Mouse (Mus musculus) testis, adult 2 months (tissue): ENCODE results near the gene Gabrb1.

Experiments used
- CTCF ChIP-seq: fragments of 200-500 bp; IDR thresholded peaks from 2 replicates; pipeline ENCODE4 v1.5.1; 2012; ENCODE audit warnings: low read depth, mild to moderate bottlenecking, inconsistent platforms, low read length, moderate library complexity; ENCODE audit not compliant: control insufficient read depth, insufficient read depth, insufficient replicate concordance
- POLR2A ChIP-seq: fragments of 200-500 bp; IDR thresholded peaks from 2 replicates; pipeline ENCODE4 v1.6.1; 2012; ENCODE audit warnings: low read depth, mild to moderate bottlenecking, inconsistent platforms, low read length, moderate library complexity; ENCODE audit not compliant: control insufficient read depth

GRCm38 (mm10) chr5:71970140-71970800 is 312.4 kb downstream of the Gabrb1 start:
- TF ChIP-seq CTCF: no peak
- no peak for TF ChIP-seq POLR2A
